Mouse (Mus musculus): ENCODE results near the gene Evc2.
A peak's percentile ranks its signal among the peaks of the same experiment; 100 is the strongest.

Evc2 gene

DNA sequence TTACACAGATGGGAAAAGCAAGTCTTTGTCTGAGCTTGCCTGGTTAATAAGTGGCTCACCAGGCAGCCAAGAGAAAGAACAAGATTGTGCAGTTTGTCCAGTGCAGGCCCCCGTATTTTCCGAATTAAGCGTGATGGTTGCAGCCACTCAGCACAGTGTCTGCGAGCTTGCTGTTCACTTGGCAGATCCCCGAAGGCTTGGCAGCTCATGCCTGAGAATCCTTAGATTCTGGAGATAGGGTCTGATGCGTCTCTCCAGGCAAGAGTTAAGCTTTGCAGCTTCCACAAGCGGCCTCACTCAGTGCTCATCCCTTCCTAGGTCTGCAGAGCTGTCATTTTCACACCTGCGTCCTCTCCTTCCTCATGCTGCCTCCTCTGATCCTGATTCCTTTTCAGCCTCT lies 30.5 kb downstream of the Evc2 start:
- peak in 1 of 2 experiments; percentile 17 for DNase-seq

DNA sequence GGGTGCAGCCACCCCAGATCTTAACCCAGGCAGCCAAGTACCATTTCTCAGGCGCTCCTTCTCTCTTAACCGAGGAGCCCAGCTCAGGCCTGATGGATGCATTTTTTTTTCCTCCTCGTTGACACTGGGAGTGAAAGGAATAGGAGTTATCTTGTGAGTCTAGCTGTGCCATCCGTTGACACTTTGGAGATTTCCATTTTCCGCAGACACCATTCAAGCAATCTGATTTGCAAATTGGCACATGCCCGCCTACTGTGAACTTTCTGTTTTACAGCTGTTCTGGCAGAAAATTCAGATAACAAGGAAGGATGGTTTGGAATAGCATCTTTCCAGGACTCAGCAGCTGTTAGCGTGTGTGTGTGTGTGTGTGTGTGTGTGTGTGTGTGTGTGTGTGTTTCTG lies 39.1 kb downstream of the Evc2 start:
- DNase-seq = no peak

GRCm38 (mm10) chr5:37380641-37381040 lies 42.3 kb downstream of the Evc2 start:
- no peak for DNase-seq

DNA sequence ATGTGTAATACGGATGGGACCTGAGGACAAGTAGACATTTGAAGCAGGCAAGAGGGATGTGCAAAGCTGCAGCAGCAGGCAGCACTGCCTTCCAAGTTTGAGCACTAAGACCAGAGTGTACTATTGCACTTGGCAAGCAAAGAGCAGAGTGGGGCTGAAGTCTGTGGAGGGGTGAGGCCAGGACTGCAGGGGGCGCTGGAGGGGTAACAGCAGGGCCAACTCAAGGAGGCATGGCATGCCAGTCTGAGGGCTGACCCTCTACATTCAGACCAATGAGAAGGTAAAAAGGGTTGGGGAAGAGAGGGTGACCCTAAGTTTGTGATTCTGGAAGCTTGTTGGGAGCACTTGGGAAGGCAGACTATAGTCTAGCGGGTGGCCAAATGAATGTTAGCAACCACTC lies 45.3 kb downstream of the Evc2 start:
- DNase-seq = peak in 1 of 2 experiments; percentile 5

GRCm38 (mm10) chr5:37388646-37389045 lies 50.3 kb downstream of the Evc2 start:
- no peak for DNase-seq

GRCm38 (mm10) chr5:37389808-37390495 lies 51.7 kb downstream of the Evc2 start:
- DNase-seq = peak; percentile 69 to 74

DNA sequence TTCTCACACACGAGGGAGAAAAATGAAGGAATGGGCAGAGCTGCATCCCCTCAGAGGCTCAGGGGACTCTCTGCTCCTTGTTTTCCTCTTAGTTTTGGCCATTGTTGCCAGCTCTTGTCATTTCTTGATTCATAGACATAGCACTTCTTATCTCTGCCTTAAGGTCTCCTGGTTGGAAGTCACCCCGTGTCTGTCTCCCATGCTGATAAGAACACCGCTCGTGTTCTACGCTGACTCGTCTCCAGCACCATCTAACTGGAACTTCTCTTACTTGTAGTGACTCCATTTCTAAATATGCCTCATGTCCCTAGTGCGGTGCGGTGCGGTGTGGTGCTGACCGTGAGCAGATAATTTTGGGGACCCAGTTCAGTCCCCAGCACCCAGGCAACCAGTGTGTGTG lies 52.6 kb downstream of the Evc2 start:
- DNase-seq = no peak

DNA sequence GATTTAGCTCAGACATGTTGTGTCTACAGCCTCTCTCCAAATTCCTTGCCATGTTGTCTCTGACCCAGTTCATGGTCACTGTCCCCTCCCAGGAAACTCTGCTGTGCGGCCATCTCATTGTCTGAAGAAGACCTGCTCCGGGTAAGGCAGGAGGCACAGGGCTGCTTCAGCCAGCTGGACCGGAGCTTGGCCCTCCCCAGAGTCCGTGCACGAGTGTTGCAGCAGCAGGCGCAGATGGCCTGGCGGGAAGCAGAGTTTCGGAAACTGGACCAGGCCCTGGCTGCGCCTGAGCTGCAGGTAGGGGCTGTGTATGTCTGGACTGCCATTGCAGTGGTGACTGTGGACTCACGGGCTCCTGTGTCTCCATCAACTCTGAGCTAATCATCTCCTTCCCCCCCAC lies 53.6 kb downstream of the Evc2 start:
- DNase-seq = peak; percentile 79 to 86

- no peak for DNase-seq
Observed at GRCm38 (mm10) chr5:37395172-37396030, 57.1 kb downstream of the Evc2 start.

GRCm38 (mm10) chr5:37419028-37419427 lies 80.7 kb downstream of the Evc2 start:
- DNase-seq = no peak

DNA sequence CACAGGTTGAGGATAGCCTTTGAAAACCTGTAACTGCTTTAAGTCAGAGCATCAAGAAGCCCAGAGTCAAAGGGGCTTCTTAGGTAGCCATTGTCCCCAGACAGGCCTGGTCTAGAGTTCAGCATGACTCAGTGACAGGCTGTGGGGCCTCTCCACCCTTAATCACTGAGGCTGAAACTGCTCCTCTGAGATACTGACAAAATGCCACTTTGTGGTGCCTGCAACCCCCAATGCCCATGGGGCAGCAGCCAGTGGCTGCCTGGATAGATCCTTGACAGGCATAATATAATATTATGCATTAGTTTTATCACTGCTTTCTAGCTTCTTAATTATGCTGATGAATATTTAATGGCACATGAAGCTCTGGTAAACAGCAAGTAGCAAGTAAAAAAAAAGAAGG lies 88.9 kb downstream of the Evc2 start:
- DNase-seq = no peak

DNA sequence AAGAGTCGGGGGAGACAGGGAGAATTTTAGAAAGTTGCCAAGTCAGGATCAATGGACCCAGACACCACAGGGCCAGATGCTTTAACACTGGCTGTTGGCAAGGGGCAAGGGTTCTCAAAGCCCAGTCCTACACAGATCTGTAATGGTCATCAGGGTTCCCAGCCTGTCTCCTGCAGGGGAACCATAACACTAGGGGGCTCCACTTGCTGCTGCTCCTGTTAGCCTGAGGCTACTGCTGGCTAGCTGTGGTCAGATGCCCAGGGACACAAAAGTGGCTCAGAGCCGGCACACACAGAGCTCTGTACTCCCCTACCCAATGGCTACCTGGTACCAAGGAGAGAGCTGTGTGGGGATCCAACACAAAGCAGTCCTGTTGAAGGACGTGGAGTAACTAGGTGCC lies 97.1 kb downstream of the Evc2 start:
- peak in 1 of 2 experiments; percentile 4 for DNase-seq

GRCm38 (mm10) chr5:37442767-37443166 lies 104.5 kb downstream of the Evc2 start:
- DNase-seq = no peak

- no peak for DNase-seq
Observed at GRCm38 (mm10) chr5:37447546-37447945, 109.2 kb downstream of the Evc2 start.

GRCm38 (mm10) chr5:37456590-37456989 lies 118.3 kb downstream of the Evc2 start:
- no peak for DNase-seq

- DNase-seq = no peak
Observed at GRCm38 (mm10) chr5:37457191-37457590, 118.9 kb downstream of the Evc2 start.

DNA sequence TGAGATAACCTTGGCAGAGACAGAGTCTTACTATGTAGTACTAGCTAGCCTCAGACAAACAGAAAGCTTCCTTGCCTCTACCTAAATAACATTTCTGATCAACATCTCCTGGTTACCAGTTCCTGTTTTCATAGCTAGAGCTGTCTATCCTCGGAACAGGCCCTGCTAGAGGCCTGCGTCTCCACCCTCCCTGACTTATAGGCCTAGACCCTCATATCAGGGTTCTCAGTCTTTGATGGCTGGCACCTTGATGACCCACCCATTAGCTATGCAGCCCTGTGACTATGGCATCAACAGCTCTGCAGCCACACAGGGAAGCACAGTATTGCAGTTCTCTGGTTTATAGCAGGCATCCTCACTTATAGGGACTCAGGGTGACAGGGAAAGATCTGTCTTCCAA lies 119.5 kb downstream of the Evc2 start:
- DNase-seq = no peak

DNA sequence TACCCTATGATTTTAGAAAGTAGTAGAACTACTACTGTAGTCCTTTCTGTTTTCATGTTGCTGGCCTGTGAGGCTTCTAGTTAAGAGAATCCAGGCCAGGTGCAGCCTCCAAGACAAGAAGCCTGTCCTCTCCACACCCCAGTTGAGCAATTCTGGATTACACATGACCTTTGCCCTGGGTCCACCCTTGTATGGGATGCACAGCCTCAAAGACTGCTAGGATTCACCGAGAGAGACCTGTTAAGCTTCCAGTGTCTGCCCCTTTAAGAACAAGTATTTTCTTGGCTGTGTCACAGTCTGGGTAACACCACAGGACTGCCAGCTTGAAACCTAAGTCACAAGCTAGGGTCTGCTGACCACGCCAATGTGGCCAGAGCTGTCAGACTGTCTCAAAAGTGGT lies 119.9 kb downstream of the Evc2 start:
- DNase-seq = no peak

DNA sequence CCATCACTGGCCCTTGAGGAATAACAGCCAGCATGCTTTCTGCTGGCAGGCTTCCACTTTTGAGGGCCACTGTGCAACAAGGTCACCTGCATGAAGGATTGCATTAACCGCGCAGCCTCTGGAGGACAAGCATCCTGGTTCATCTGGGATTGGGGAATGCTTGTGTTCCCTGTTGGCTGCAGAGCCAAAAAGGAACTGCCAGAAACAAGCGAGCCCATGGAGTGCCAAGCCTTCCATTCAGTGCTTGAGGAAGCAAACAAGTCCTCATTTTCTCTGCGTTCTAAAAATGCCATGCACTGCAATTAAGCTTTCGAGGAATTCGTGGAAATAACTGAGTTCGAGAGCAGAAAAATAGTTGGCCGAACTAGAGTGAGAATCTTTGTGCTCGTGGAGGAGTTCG lies 127.2 kb downstream of the Evc2 start:
- DNase-seq = no peak

- DNase-seq = no peak
Observed at GRCm38 (mm10) chr5:37467646-37468045, 129.3 kb downstream of the Evc2 start.

DNA sequence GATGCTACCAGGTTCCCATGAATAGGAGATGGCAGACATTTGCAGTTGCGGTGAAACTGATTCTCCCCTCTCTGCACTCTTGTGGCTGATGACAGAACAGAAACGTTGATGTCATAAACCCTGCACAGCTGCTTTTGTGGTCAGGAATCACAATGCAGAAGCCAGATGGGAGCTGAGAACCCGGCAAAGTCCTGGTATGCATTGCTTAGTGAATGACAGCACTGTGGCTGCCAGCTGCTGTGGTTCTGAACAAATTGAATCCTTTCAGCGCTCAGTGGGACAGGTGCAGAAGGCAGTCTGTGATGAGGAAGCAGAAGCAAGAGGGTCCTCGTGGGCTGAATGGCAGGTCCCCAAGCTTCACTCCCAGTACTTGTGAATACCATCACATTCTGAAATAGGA lies 130.7 kb downstream of the Evc2 start:
- DNase-seq = no peak

- DNase-seq = no peak
Observed at GRCm38 (mm10) chr5:37471584-37471983, 133.3 kb downstream of the Evc2 start.

DNA sequence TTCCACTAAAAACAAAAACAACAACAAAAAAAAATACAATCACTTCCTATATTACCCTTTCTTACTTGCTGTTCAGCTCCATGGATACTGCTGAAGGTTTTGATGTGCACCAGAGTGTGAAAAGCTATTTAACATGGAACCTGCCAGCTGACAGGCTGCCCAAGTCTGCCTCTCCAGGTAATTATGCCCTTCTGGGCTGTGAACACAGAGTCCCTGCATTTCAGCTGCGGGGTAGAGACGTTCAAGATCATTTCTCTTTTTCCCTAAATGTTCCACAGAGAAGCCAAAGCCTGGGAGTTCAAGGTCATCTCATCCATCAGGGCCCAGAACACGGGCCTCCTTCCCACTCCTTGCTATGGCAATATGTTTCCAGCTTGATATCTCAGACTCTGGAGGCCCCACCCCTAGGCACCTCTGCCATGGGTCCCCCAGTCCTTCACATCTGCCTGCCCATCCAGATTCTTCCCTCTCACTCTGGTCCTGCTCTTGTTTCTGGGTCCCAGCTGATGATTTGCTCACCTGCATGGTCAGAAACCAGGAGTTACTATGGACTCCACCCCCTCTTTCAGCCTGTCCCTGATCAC lies 133.8 kb downstream of the Evc2 start:
- DNase-seq = peak; percentile 12 to 43
